Mouse (Mus musculus) midbrain, postnatal 0 days (tissue): ENCODE measurements around the gene Ube4a. TPM values are rescaled to one million over a fixed set of nuclear protein-coding genes. Genes with fewer than 3 reads are reported as not detected.
A peak's percentile ranks its signal among the peaks of the same experiment; 100 is the strongest.

Experiments
- ATAC-seq: fragments of 200-750 bp; cut with Nextera tagmentation; 2 replicates; pipeline ENCODE4 v1.8.0; 2017; ENCODE audit warnings: moderate number of reproducible peaks, mild to moderate bottlenecking, moderate TSS enrichment, moderate library complexity; ENCODE audit not compliant: low FRiP score
- DNase-seq: peaks from one replicate; pipeline ENCODE4 v3.0.0-alpha.2; 2015; ENCODE audit warnings: low spot score
- H3K27ac ChIP-seq: fragments of 300-500 bp; sonication (generic); 2 replicates; pipeline ENCODE4 v1.5.1; 2014; ENCODE audit warnings: low read depth, mild to moderate bottlenecking, low read length, mixed read lengths
- H3K27me3 ChIP-seq: fragments of 300-500 bp; sonication (generic); 2 replicates; pipeline ENCODE4 v1.6.1; 2014; ENCODE audit warnings: low read length, control low read depth, mixed read lengths; ENCODE audit not compliant: insufficient read depth
- H3K36me3 ChIP-seq: fragments of 300-500 bp; sonication (generic); 2 replicates; pipeline ENCODE4 v1.6.1; 2014; ENCODE audit warnings: low read length, control low read depth, mixed read lengths; ENCODE audit not compliant: insufficient read depth
- H3K4me1 ChIP-seq: fragments of 300-500 bp; sonication (generic); 2 replicates; pipeline ENCODE4 v1.6.1; 2014; ENCODE audit warnings: mild to moderate bottlenecking, control low read depth, antibody characterized with exemption, low read length, mixed read lengths; ENCODE audit not compliant: insufficient read depth
- H3K4me2 ChIP-seq: fragments of 300-500 bp; sonication (generic); 2 replicates; pipeline ENCODE4 v1.6.1; 2014; ENCODE audit warnings: low read depth, mild to moderate bottlenecking, low read length, mixed read lengths; ENCODE audit not compliant: poor library complexity, severe bottlenecking
- H3K4me3 ChIP-seq: fragments of 300-500 bp; sonication (generic); 2 replicates; pipeline ENCODE4 v1.5.1; 2014; ENCODE audit warnings: low read depth, mild to moderate bottlenecking, low read length, moderate library complexity
- H3K9ac ChIP-seq: fragments of 300-500 bp; sonication (generic); replicated peaks from 2 replicates; pipeline ENCODE4 v1.6.1; 2014; ENCODE audit warnings: mild to moderate bottlenecking, low read length, moderate library complexity, mixed read lengths; ENCODE audit not compliant: poor library complexity, severe bottlenecking
- H3K9me3 ChIP-seq: fragments of 300-500 bp; sonication (generic); 2 replicates; pipeline ENCODE4 v1.6.1; 2016; ENCODE audit warnings: low read length, control low read depth
- CTCF ChIP-seq: IDR thresholded peaks from 2 replicates; pipeline ENCODE4 v1.5.1; 2016; ENCODE audit warnings: antibody characterized with exemption, mild to moderate bottlenecking
- WGBS: fragments of 180-500 bp; shearing (Covaris S2); extraction: QIAGEN DNeasy Blood & Tissue Kit; methylation state at CpG from one replicate; pipeline ENCODE4 v1.1.7; 2014; 5-methylcytosine and 5-hydroxymethylcytosine counted together
- polyA plus RNA-seq: library from polyadenylated mRNA; unstranded; fragments of >200 nt; fragmentation: Nextera tagmentation; extraction: Ambion mirVana; gene quantifications from 2 replicates; pipeline ENCODE4 v1.2.1, GENCODE M21; 2015
- total RNA-seq: library from RNA; depleted of rRNA; stranded (reverse); fragments of >200 nt; gene quantifications from 2 replicates; pipeline ENCODE4 v1.2.3, GENCODE M21; 2014

Gene Ube4a
- total and polyA plus RNA-seq, 2 experiments from 2014 or later, result 26.7 to 51.9 TPM

DNA sequence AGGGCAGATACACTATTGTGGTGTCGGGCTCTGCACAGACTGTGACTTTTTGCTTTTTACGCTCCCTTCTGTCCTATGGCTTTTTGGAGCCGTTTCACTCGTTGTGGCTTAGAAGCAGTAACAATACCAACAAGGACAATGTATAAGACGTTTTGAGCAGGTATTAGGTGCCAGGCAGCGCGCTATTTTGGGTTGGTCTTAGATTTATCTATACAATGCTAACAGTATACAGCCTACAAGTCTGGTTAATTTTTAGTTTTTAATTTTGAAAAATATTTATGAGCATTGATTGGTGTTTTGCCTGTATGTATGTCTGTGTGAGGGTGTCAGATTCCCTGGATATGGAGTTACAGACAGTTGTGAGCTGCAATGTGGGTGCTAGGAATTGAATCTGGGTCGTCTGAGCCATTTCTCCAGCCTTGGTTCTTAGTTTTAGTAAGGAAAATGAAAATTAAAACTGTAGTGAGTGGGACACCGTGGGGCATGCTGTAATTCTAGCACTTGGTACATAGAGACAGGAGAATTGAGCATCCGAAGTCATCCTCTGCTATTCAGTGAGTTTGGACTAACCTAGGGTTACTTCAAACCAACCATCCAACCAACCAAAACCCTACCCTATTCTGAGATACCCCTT, 550 bp upstream of the Ube4a start:
- peak; percentile 21; the same call in 1 of the 2 replicates for ATAC-seq

DNA sequence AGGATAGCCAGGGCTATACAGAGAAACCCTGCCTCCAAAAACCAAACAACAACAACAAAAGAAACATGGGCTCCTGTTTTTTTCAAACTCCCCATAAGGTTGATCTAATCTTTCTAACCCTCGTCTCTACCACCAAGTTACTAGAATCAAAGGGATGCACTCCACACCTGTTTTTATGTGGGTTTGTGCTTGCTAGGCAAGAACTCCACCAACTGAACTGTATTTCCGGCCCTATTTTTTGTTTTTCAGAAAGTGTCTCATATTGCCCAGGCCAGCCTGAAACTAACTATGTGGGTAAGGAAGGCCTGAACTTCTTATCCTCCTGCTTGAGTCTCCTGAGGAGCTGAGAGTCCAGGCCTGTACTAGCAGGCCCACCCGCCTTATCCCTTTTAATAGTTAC, 11.0 kb downstream of the Ube4a start:
- no peak for TF ChIP-seq CTCF
- WGBS, result 96% methylated on average over 3 of the region's 3 CpGs
- Histone ChIP-seq H3K36me3 (peaks cover 60% of the 10 kb centered on the region), H3K9ac (no peak overlapping the region), H3K27ac (no peak overlapping the region), H3K27me3 (no peaks in the 10 kb centered on the region), H3K4me2 (no peak overlapping the region), H3K9me3 (no peaks in the 10 kb centered on the region), H3K4me3 (no peak overlapping the region), H3K4me1 (no peaks in the 10 kb centered on the region)
- no peak for DNase-seq
- no peak for ATAC-seq

More for the DNA sequence above, 550 bp upstream of the Ube4a start:
- no peak for TF ChIP-seq CTCF
- WGBS, result 14% methylated on average over 10 of the region's 10 CpGs
- peaks cover 4% of the 10 kb centered on the region; the same call in 1 of the 2 replicates for H3K36me3 ChIP-seq
- no peak for DNase-seq
- H3K4me1 ChIP-seq, result peaks cover 6% of the 10 kb centered on the region; the same call in 1 of the 2 replicates
- peak overlapping the region; percentile 60 for H3K4me2 ChIP-seq
- H3K9ac ChIP-seq, result peak overlapping the region; percentile 30; the same call in 1 of the 2 replicates
- no peaks in the 10 kb centered on the region for H3K27me3 ChIP-seq
- peak overlapping the region; percentile 48 for H3K27ac ChIP-seq
- no peaks in the 10 kb centered on the region for H3K9me3 ChIP-seq
- peak overlapping the region; percentile 76 for H3K4me3 ChIP-seq

DNA sequence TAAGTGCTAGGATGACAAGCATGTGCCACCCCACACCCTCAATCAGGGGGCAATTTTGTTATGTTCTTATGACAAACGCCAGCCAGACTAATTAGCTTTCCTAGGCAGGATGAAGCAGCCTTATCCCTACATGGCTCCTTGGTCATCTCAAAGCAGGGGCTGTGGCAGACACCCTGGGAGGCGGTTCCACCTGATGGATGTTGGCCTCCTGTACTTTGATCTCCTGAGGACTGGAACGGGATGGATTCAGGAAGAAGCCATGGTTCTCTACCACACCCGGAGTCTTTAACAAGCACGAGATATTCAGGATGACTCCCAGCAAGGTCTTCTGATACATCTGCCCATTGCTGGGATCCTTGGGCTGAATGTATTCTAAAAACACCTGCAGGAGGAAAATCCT, 17.6 kb downstream of the Ube4a start:
- Histone ChIP-seq H3K27ac (no peak overlapping the region), H3K4me2 (no peak overlapping the region), H3K4me1 (no peaks in the 10 kb centered on the region), H3K36me3 (peaks cover 83% of the 10 kb centered on the region), H3K9me3 (no peaks in the 10 kb centered on the region), H3K9ac (no peak overlapping the region), H3K4me3 (no peak overlapping the region), H3K27me3 (no peaks in the 10 kb centered on the region)
- no peak for DNase-seq
- ATAC-seq, result no peak
- WGBS, result 82% methylated on average over 5 of the region's 5 CpGs
- TF ChIP-seq CTCF, result no peak

DNA sequence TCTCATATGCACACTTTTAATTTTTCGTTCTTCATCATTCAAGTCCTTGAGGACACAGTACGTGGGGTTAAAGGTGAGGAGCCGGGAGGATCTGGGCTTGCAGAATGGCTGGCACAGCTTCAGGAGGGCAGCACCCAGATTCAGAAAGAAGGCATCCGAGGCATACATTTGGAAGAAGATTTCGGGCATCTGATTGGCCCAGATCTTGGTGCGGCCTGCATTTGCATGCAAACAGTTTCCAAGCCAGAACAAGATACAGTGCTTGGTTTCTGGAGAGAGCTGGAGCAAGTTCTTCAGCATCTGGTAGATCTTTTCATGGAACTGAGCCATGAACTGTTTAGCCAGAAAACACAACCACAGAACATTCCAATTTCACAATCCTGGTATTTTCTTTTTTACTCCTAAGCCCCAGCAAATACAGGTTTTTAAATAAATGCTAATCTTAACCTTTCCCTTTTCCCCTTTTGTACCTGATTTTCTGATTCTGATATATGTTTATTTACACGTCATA, 19.2 kb downstream of the Ube4a start:
- Histone ChIP-seq H3K36me3 (peaks cover 85% of the 10 kb centered on the region), H3K4me2 (no peak overlapping the region), H3K4me3 (no peak overlapping the region), H3K27ac (no peak overlapping the region), H3K27me3 (no peaks in the 10 kb centered on the region), H3K9ac (no peak overlapping the region), H3K4me1 (no peaks in the 10 kb centered on the region), H3K9me3 (no peaks in the 10 kb centered on the region)
- DNase-seq, result no peak
- TF ChIP-seq CTCF, result no peak
- ATAC-seq, result no peak
- 96% methylated on average over 7 of the region's 7 CpGs for WGBS

DNA sequence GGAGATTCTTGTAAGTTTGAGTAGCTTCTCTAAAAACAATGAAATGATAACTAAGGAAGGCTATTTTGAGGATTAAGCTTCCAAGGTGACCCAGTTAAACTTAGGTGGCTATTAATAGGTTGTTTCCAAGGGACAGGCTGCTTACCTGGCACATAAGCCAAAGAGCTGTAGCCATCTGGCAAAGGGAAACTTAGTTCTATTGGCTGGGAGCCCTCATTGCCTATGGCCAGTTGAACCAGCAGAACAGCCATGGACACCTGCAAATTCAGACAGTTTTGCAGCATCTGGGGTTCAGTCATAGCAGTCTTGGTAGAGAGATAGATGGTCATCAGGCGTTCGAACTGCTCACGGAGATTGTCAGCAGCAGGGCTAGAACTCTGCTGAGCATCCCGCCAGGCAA, 23.0 kb downstream of the Ube4a start:
- no peaks in the 10 kb centered on the region for H3K9me3 ChIP-seq
- DNase-seq (no peak), ATAC-seq (no peak)
- H3K27me3 ChIP-seq, result no peaks in the 10 kb centered on the region
- TF ChIP-seq CTCF, result no peak
- no peak overlapping the region for H3K9ac ChIP-seq
- peaks cover 76% of the 10 kb centered on the region for H3K36me3 ChIP-seq
- no peak overlapping the region for H3K27ac ChIP-seq
- no peak overlapping the region for H3K4me3 ChIP-seq
- WGBS, result 96% methylated on average over 4 of the region's 4 CpGs
- no peaks in the 10 kb centered on the region for H3K4me1 ChIP-seq
- no peak overlapping the region for H3K4me2 ChIP-seq

DNA sequence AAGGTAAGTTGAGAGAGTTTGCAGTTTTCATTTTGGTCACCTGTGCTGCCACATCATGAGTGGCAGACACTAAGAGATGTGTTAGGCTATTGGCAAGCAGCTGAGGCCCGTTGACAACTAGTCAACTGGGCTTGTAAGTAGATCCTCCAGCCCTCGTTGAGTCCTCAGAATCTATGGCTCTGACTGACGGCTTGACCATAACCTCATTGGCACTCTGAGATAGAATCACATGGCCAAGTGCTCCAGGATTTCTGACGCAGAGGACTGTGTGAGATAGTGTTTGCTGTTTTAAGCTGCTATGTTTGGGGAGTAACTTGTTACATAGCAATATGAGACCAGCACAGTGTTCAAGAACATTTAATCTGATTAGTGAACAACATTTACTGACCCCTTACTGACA, 23.6 kb downstream of the Ube4a start:
- 91% methylated on average over 4 of the region's 4 CpGs for WGBS
- H3K27ac ChIP-seq, result no peak overlapping the region
- DNase-seq (no peak), ATAC-seq (no peak)
- peaks cover 76% of the 10 kb centered on the region for H3K36me3 ChIP-seq
- H3K27me3 ChIP-seq, result no peaks in the 10 kb centered on the region
- no peak for TF ChIP-seq CTCF
- no peaks in the 10 kb centered on the region for H3K4me1 ChIP-seq
- no peak overlapping the region for H3K9ac ChIP-seq
- H3K9me3 ChIP-seq, result no peaks in the 10 kb centered on the region
- no peak overlapping the region for H3K4me3 ChIP-seq
- H3K4me2 ChIP-seq, result no peak overlapping the region
